In the genomic region with DNA sequence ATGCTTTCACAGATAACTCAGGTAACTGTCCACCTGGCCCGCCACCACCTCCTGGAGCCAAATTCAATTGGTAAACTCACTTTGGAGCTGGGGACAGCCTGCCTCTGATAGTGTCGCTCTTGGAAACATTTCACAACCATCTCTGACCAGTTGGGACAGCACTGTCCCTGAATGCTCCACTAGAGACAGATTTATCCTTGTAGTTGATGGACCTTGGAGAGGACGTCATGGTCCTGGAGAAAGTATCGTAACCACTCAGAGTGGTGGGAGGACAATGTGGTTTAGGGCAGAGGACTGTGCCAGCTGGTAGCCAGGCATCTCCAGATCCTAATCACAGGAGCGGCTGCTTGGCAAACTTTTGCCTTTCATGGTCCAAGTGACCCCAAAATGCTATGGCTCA, we compare ENCODE assay signal across 10 mouse cellular contexts. TPM values are rescaled to one million over a fixed set of nuclear protein-coding genes. Genes with fewer than 3 reads are reported as not detected.
DNase-seq lines count a peak whose midpoint lies in the region; ATAC-seq and TF ChIP-seq lines count a peak whose summit lies in the region.
"Had no signal": no experiment of that assay in that cellular context is flagged by ENCODE, and none has a peak within 500 bp of the region (broad histone marks: within the 10 kb centered on the region; RNA-seq: fewer than 3 reads in every experiment).

No protein-coding gene starts in this region.

- no peaks in the 10 kb centered on the region for H3K36me3 ChIP-seq in intestine, embryonic 15.5 days
- no peaks in the 10 kb centered on the region; the same call in 1 of the 2 replicates for H3K36me3 ChIP-seq in intestine, postnatal 0 days (ENCODE audit: control insufficient read depth, insufficient read depth)
- no peaks in the 10 kb centered on the region for H3K36me3 ChIP-seq in neural tube, embryonic 15.5 days
- no peaks in the 10 kb centered on the region for H3K36me3 ChIP-seq in intestine, embryonic 16.5 days (ENCODE audit: control insufficient read depth, insufficient read depth, low read length)
- H3K36me3 ChIP-seq: midbrain, embryonic 15.5 days had no signal

- peaks cover 10% of the 10 kb centered on the region for H3K4me1 ChIP-seq in intestine, embryonic 15.5 days (replicated peaks)
- H3K4me1 ChIP-seq in intestine, postnatal 0 days (replicated peaks; ENCODE audit: control insufficient read depth, insufficient read depth, low read length), result no peaks in the 10 kb centered on the region
- H3K4me1 ChIP-seq in neural tube, embryonic 15.5 days, result peaks cover 41% of the 10 kb centered on the region
- H3K4me1 ChIP-seq in intestine, embryonic 16.5 days (ENCODE audit: control insufficient read depth, insufficient read depth, low read length), result peaks cover 26% of the 10 kb centered on the region

- no peaks in the 10 kb centered on the region for H3K9me3 ChIP-seq in intestine, embryonic 15.5 days
- no peaks in the 10 kb centered on the region for H3K9me3 ChIP-seq in intestine, postnatal 0 days (ENCODE audit: control insufficient read depth)
- no peaks in the 10 kb centered on the region for H3K9me3 ChIP-seq in neural tube, embryonic 15.5 days (replicated peaks)
- no peaks in the 10 kb centered on the region for H3K9me3 ChIP-seq in intestine, embryonic 16.5 days (ENCODE audit: control insufficient read depth, low read length)
- H3K9me3 ChIP-seq: midbrain, embryonic 15.5 days had no signal

- no peaks in the 10 kb centered on the region for H3K27me3 ChIP-seq in intestine, embryonic 15.5 days (replicated peaks)
- H3K27me3 ChIP-seq in intestine, postnatal 0 days (replicated peaks; ENCODE audit: control insufficient read depth, insufficient read depth, low read length), result no peaks in the 10 kb centered on the region
- H3K27me3 ChIP-seq in neural tube, embryonic 15.5 days (replicated peaks), result peaks cover 6% of the 10 kb centered on the region; the same call in 1 of the 2 replicates
- H3K27me3 ChIP-seq in intestine, embryonic 16.5 days (replicated peaks; ENCODE audit: control insufficient read depth, insufficient read depth, low read length), result 0 out of 2 replicates have a peak, but pooled peaks cover 4% of the 10 kb centered on the region

- H3K4me2 ChIP-seq in intestine, embryonic 15.5 days (replicated peaks), result 0 out of 2 replicates have a peak overlapping the region, but pooled peaks have one; percentile 54
- no peak overlapping the region for H3K4me2 ChIP-seq in intestine, postnatal 0 days (replicated peaks; ENCODE audit: low read depth)
- H3K4me2 ChIP-seq in neural tube, embryonic 15.5 days, result peak overlapping the region; percentile 94
- H3K4me2 ChIP-seq in intestine, embryonic 16.5 days (ENCODE audit: low read depth, low read length), result no peak overlapping the region
- H3K4me2 ChIP-seq: heart, embryonic 11.5 days; midbrain, embryonic 15.5 days had no signal

- H3K9ac ChIP-seq in intestine, embryonic 15.5 days, result no peak overlapping the region
- no peak overlapping the region for H3K9ac ChIP-seq in intestine, postnatal 0 days (ENCODE audit: low read depth, low read length)
- H3K9ac ChIP-seq in neural tube, embryonic 15.5 days (replicated peaks), result no peak overlapping the region
- 0 out of 2 replicates have a peak overlapping the region, but pooled peaks have one; percentile 16 for H3K9ac ChIP-seq in intestine, embryonic 16.5 days (ENCODE audit: low read depth, low read length)
- H3K9ac ChIP-seq: midbrain, embryonic 15.5 days had no signal

- no peak overlapping the region for H3K27ac ChIP-seq in intestine, embryonic 15.5 days
- H3K27ac ChIP-seq in intestine, postnatal 0 days (ENCODE audit: low read depth, low read length), result no peak overlapping the region
- 0 out of 2 replicates have a peak overlapping the region, but pooled peaks have one; percentile 13 for H3K27ac ChIP-seq in neural tube, embryonic 15.5 days (replicated peaks)
- no peak overlapping the region for H3K27ac ChIP-seq in intestine, embryonic 16.5 days (ENCODE audit: low read length)
- H3K27ac ChIP-seq: midbrain, embryonic 15.5 days had no signal

- no peak for ATAC-seq in intestine, embryonic 15.5 days
- no peak for ATAC-seq in intestine, postnatal 0 days
- ATAC-seq in neural tube, embryonic 15.5 days (ENCODE audit: low FRiP score), result no peak
- no peak for ATAC-seq in intestine, embryonic 16.5 days
- ATAC-seq: midbrain, embryonic 15.5 days had no signal

- intact Hi-C loops in left cerebral cortex, postnatal 25 days (cut with DNase I), result loop anchor here (1.0 to 5.0 kb wide), 3 partner anchors 85 to 150 kb away; no protein-coding TSS in a partner anchor

- TF ChIP-seq CTCF in intestine, postnatal 0 days (IDR thresholded peaks at IDR 0.05; ENCODE audit: low read depth), result no peak

- H3K4me3 ChIP-seq in intestine, embryonic 15.5 days (replicated peaks), result no peak overlapping the region
- H3K4me3 ChIP-seq in intestine, postnatal 0 days (ENCODE audit: low read depth, low read length), result no peak overlapping the region
- H3K4me3 ChIP-seq in neural tube, embryonic 15.5 days (replicated peaks), result no peak overlapping the region
- no peak overlapping the region for H3K4me3 ChIP-seq in intestine, embryonic 16.5 days (ENCODE audit: low read length)
- H3K4me3 ChIP-seq: midbrain, embryonic 15.5 days had no signal

- 94% methylated on average over 5 of the region's 5 CpGs for WGBS in intestine, embryonic 15.5 days
- WGBS in intestine, postnatal 0 days, result 90% methylated on average over 5 of the region's 5 CpGs
- WGBS in neural tube, embryonic 15.5 days, result 77% methylated on average over 5 of the region's 5 CpGs
- WGBS in intestine, embryonic 16.5 days, result 82% methylated on average over 5 of the region's 5 CpGs

- DNase-seq in neural tube, embryonic 10.5 days (ENCODE audit: extremely low spot score, low spot score), result no peak
- DNase-seq in frontal cortex, postnatal 10 days (ENCODE audit: low spot score in 2 of 2), result no peak
- DNase-seq in left cerebral cortex, postnatal 25 days (ENCODE audit: low spot score in 2 of 2), result no peak
- DNase-seq: embryo, embryonic 11 days had no signal

RNA-seq across cellular contexts. Expression of a gene that starts 3.3 kb away (rescaled TPM):
- polyA plus RNA-seq in intestine, embryonic 15.5 days (2015; fragmentation: Nextera tagmentation; extraction: Ambion mirVana), result 71.6 and 75.9 TPM in 2 replicates
- 65.4 and 78.2 TPM in 2 replicates for polyA plus RNA-seq in intestine, postnatal 0 days (2015; fragmentation: Nextera tagmentation; extraction: Ambion mirVana)
- 72.1 and 74.7 TPM in 2 replicates for polyA plus RNA-seq in neural tube, embryonic 15.5 days (2015; fragmentation: Nextera tagmentation; extraction: Ambion mirVana)
- 73.3 and 82.8 TPM in 2 replicates for polyA plus RNA-seq in intestine, embryonic 16.5 days (2015; fragmentation: Nextera tagmentation; extraction: Ambion mirVana)
- 100 to 1,000 TPM; 185 to 205 TPM for total RNA-seq in left cerebral cortex, postnatal 25 days (2021)

Comparison
In these comparisons a context has a peak if more than half of its experiments do, and no peak if none do; other contexts are left out.
1. H3K4me2 ChIP-seq: peak in intestine, embryonic 15.5 days (single experiment) and neural tube, embryonic 15.5 days (single experiment); none in intestine, postnatal 0 days (single experiment) and intestine, embryonic 16.5 days (single experiment).